Mouse (Mus musculus): ENCODE results near the gene Gdf7.

The Gdf7 gene

GRCm38 (mm10) chr12:8301841-8302431, at the start of gene Gdf7:
Gene Gdf7, minus strand, starts transcription at chr12:8301954.
- no peak for DNase-seq (ENCODE audit: low spot score)

GRCm38 (mm10) chr12:8351025-8351903, 49.5 kb upstream of the Gdf7 start:
- peak; percentile 91 for DNase-seq (ENCODE audit: low spot score)

- peak; percentile 85 for DNase-seq (ENCODE audit: low spot score)
Observed at GRCm38 (mm10) chr12:8348733-8349513, 47.2 kb upstream of the Gdf7 start.

GRCm38 (mm10) chr12:8347746-8348462, 46.1 kb upstream of the Gdf7 start:
- no peak for DNase-seq (ENCODE audit: low spot score)

GRCm38 (mm10) chr12:8345539-8345938, 43.8 kb upstream of the Gdf7 start:
- DNase-seq (ENCODE audit: low spot score) = no peak

- DNase-seq (ENCODE audit: low spot score) = peak; percentile 89
Observed at GRCm38 (mm10) chr12:8344897-8345296, 43.1 kb upstream of the Gdf7 start.

- DNase-seq (ENCODE audit: low spot score) = no peak
Observed at GRCm38 (mm10) chr12:8343381-8343780, 41.6 kb upstream of the Gdf7 start.

GRCm38 (mm10) chr12:8341008-8341407, 39.3 kb upstream of the Gdf7 start:
- no peak for DNase-seq (ENCODE audit: low spot score)

- no peak for DNase-seq (ENCODE audit: low spot score)
Observed at GRCm38 (mm10) chr12:8339591-8340319, 38.0 kb upstream of the Gdf7 start.

- no peak for DNase-seq (ENCODE audit: low spot score)
Observed at GRCm38 (mm10) chr12:8338918-8339317, 37.2 kb upstream of the Gdf7 start.

GRCm38 (mm10) chr12:8338491-8338890, 36.7 kb upstream of the Gdf7 start:
- no peak for DNase-seq (ENCODE audit: low spot score)

GRCm38 (mm10) chr12:8337286-8338060, 35.7 kb upstream of the Gdf7 start:
- no peak for DNase-seq (ENCODE audit: low spot score)

GRCm38 (mm10) chr12:8336601-8337285, 35.0 kb upstream of the Gdf7 start:
- no peak for DNase-seq (ENCODE audit: low spot score)

GRCm38 (mm10) chr12:8335503-8335902, 33.7 kb upstream of the Gdf7 start:
- no peak for DNase-seq (ENCODE audit: low spot score)

- no peak for DNase-seq (ENCODE audit: low spot score)
Observed at GRCm38 (mm10) chr12:8334261-8334660, 32.5 kb upstream of the Gdf7 start.

- no peak for DNase-seq (ENCODE audit: low spot score)
Observed at GRCm38 (mm10) chr12:8333617-8334016, 31.9 kb upstream of the Gdf7 start.

- DNase-seq (ENCODE audit: low spot score) = no peak
Observed at GRCm38 (mm10) chr12:8332174-8332542, 30.4 kb upstream of the Gdf7 start.

- no peak for DNase-seq (ENCODE audit: low spot score)
Observed at GRCm38 (mm10) chr12:8331489-8332173, 29.9 kb upstream of the Gdf7 start.

- no peak for DNase-seq (ENCODE audit: low spot score)
Observed at GRCm38 (mm10) chr12:8329236-8329635, 27.5 kb upstream of the Gdf7 start.

Data from lung, postnatal 25 days (tissue).